Mouse (Mus musculus) liver (tissue): Measurements from ENCODE around the gene Rps19.
A peak's percentile ranks its signal among the peaks of the same experiment; 100 is the strongest.

Source experiments
- DNase-seq: peaks from one replicate; pipeline ENCODE4 v3.0.0-alpha.2; 2020; ENCODE audit warnings: mixed read lengths

Rps19 gene

GRCm38 (mm10) chr7:24903444-24903825 lies 19.3 kb downstream of the Rps19 start:
- no peak for DNase-seq

GRCm38 (mm10) chr7:24904070-24904483 lies 19.9 kb downstream of the Rps19 start:
- peak; percentile 99 for DNase-seq

GRCm38 (mm10) chr7:24904936-24905335 lies 20.8 kb downstream of the Rps19 start:
- DNase-seq, result peak; percentile 82

- DNase-seq, result no peak
Observed at GRCm38 (mm10) chr7:24906551-24906950, 22.4 kb downstream of the Rps19 start.

- DNase-seq, result no peak
Observed at GRCm38 (mm10) chr7:24907211-24907748, 23.1 kb downstream of the Rps19 start.

GRCm38 (mm10) chr7:24912480-24912879 lies 28.3 kb downstream of the Rps19 start:
- no peak for DNase-seq

GRCm38 (mm10) chr7:24918763-24919323 lies 34.7 kb downstream of the Rps19 start:
- DNase-seq, result no peak

- DNase-seq, result no peak
Observed at GRCm38 (mm10) chr7:24919728-24920127, 35.6 kb downstream of the Rps19 start.

GRCm38 (mm10) chr7:24930475-24930874 lies 46.3 kb downstream of the Rps19 start:
- no peak for DNase-seq

GRCm38 (mm10) chr7:24931651-24932050 lies 47.5 kb downstream of the Rps19 start:
- DNase-seq, result no peak
